ENCODE assay signal across 26 mouse cellular contexts in genomic region chr13:30217588-30218371, GRCm38 (mm10).
A peak's percentile ranks its signal among the peaks of the same experiment; 100 is the strongest.
DNase-seq lines count a peak whose midpoint lies in the region; ATAC-seq and TF ChIP-seq lines count a peak whose summit lies in the region.
"Had no signal": no experiment of that assay in that cellular context is flagged by ENCODE, and none has a peak within 500 bp of the region (broad histone marks: within the 10 kb centered on the region; RNA-seq: fewer than 3 reads in every experiment).

No protein-coding gene starts in this region.

- WGBS in forebrain, postnatal 0 days = 72% methylated on average over 12 of the region's 12 CpGs
- WGBS in forebrain, embryonic 10.5 days = 88% methylated on average over 12 of the region's 12 CpGs
- 54% methylated on average over 12 of the region's 12 CpGs for WGBS in kidney, postnatal 0 days
- WGBS in kidney, embryonic 15.5 days = 47% methylated on average over 12 of the region's 12 CpGs

- H3K36me3 ChIP-seq in forebrain, postnatal 0 days (ENCODE audit: insufficient read depth) = no peaks in the 10 kb centered on the region
- H3K36me3 ChIP-seq in forebrain, embryonic 10.5 days (replicated peaks) = no peaks in the 10 kb centered on the region
- H3K36me3 ChIP-seq in kidney, postnatal 0 days (ENCODE audit: insufficient read depth, low read length) = no peaks in the 10 kb centered on the region
- no peaks in the 10 kb centered on the region for H3K36me3 ChIP-seq in kidney, embryonic 15.5 days
- H3K36me3 ChIP-seq: embryonic facial prominence, embryonic 13.5 days; forebrain, embryonic 15.5 days; G1E had no signal

- H3K9ac ChIP-seq in forebrain, postnatal 0 days = no peak overlapping the region
- H3K9ac ChIP-seq in kidney, postnatal 0 days (ENCODE audit: low read depth, low read length) = no peak overlapping the region
- no peak overlapping the region for H3K9ac ChIP-seq in kidney, embryonic 15.5 days
- H3K9ac ChIP-seq: embryonic facial prominence, embryonic 13.5 days; embryonic facial prominence, embryonic 15.5 days; forebrain, embryonic 15.5 days had no signal

- H3K27ac ChIP-seq in forebrain, postnatal 0 days (ENCODE audit: low read depth, low read length) = no peak overlapping the region
- no peak overlapping the region for H3K27ac ChIP-seq in forebrain, embryonic 10.5 days
- H3K27ac ChIP-seq in kidney, postnatal 0 days = no peak overlapping the region
- no peak overlapping the region for H3K27ac ChIP-seq in kidney, embryonic 15.5 days
- H3K27ac ChIP-seq: embryonic facial prominence, embryonic 13.5 days; embryonic facial prominence, embryonic 15.5 days; forebrain, embryonic 15.5 days had no signal

- no peak for DNase-seq in forebrain, postnatal 0 days
- DNase-seq in forebrain, embryonic 10.5 days (ENCODE audit: extremely low spot score, low spot score) = no peak
- DNase-seq in kidney, postnatal 0 days (ENCODE audit: low spot score) = peak; percentile 59
- DNase-seq in brain, embryonic 14.5 days (ENCODE audit: low read depth) = peak; percentile 37
- no peak for DNase-seq in lung, postnatal 25 days (ENCODE audit: low spot score)
- DNase-seq: adrenal gland, adult 8-10 months; adrenal gland, postnatal 14 days; adrenal gland, postnatal 36 days; cerebellum, adult 11 months; cerebellum, adult 18-20 months; cerebellum, adult 8-10 months; cerebellum, adult 9-11 months; cerebellum, postnatal 14 days; cerebellum, postnatal 36 days; embryo, embryonic 11 days had no signal

- no peak for TF ChIP-seq POLR2A in brain, embryonic 14.5 days (IDR thresholded peaks at IDR 0.05; ENCODE audit: borderline replicate concordance, extremely low read depth, insufficient read depth, insufficient read length, poor library complexity, severe bottlenecking)

- TF ChIP-seq CTCF in forebrain, postnatal 0 days (IDR thresholded peaks at IDR 0.05; ENCODE audit: low read depth) = no peak
- TF ChIP-seq CTCF in kidney, postnatal 0 days (IDR thresholded peaks at IDR 0.05; ENCODE audit: low read depth) = no peak
- no peak for TF ChIP-seq CTCF in brain, embryonic 14.5 days (IDR thresholded peaks at IDR 0.05; ENCODE audit: borderline replicate concordance, extremely low read depth, insufficient read depth, insufficient read length)

- no peak overlapping the region for H3K4me2 ChIP-seq in forebrain, postnatal 0 days (ENCODE audit: low read depth)
- H3K4me2 ChIP-seq in kidney, postnatal 0 days (ENCODE audit: low read length) = no peak overlapping the region
- no peak overlapping the region for H3K4me2 ChIP-seq in kidney, embryonic 15.5 days
- H3K4me2 ChIP-seq: embryonic facial prominence, embryonic 13.5 days; embryonic facial prominence, embryonic 15.5 days; forebrain, embryonic 15.5 days had no signal

- H3K4me1 ChIP-seq in forebrain, postnatal 0 days (ENCODE audit: insufficient read depth) = no peaks in the 10 kb centered on the region
- peaks cover 22% of the 10 kb centered on the region for H3K4me1 ChIP-seq in forebrain, embryonic 10.5 days
- peaks cover 3% of the 10 kb centered on the region; the same call in 1 of the 2 replicates for H3K4me1 ChIP-seq in kidney, postnatal 0 days (replicated peaks; ENCODE audit: insufficient read depth, low read length)
- peaks cover 30% of the 10 kb centered on the region for H3K4me1 ChIP-seq in kidney, embryonic 15.5 days
- H3K4me1 ChIP-seq: forebrain, embryonic 15.5 days had no signal

- H3K27me3 ChIP-seq in forebrain, postnatal 0 days (ENCODE audit: insufficient read depth, low read length) = no peaks in the 10 kb centered on the region
- no peaks in the 10 kb centered on the region for H3K27me3 ChIP-seq in forebrain, embryonic 10.5 days (ENCODE audit: poor library complexity, severe bottlenecking)
- no peaks in the 10 kb centered on the region for H3K27me3 ChIP-seq in kidney, postnatal 0 days (ENCODE audit: insufficient read depth, low read length)
- H3K27me3 ChIP-seq in kidney, embryonic 15.5 days = no peaks in the 10 kb centered on the region
- H3K27me3 ChIP-seq: CH12.LX; embryonic facial prominence, embryonic 13.5 days; embryonic facial prominence, embryonic 15.5 days; forebrain, embryonic 15.5 days; Patski had no signal

- peak; percentile 16; the same call in 1 of the 2 replicates for ATAC-seq in forebrain, postnatal 0 days
- ATAC-seq in kidney, postnatal 0 days (replicated peaks; ENCODE audit: low FRiP score, low read depth) = no peak
- ATAC-seq in kidney, embryonic 15.5 days (replicated peaks; ENCODE audit: low FRiP score) = no peak
- ATAC-seq in megakaryocyte, adult 5-6 weeks (ENCODE audit: poor library complexity, severe bottlenecking) = no peak
- ATAC-seq: activated CD4-positive, CD25-positive, alpha-beta regulatory T cell, adult 4 months; CD4-positive, CD25-positive, alpha-beta regulatory T cell, adult 4 months; forebrain, embryonic 15.5 days; Patski had no signal

- H3K4me3 ChIP-seq in forebrain, postnatal 0 days (ENCODE audit: low read depth, low read length) = no peak overlapping the region
- H3K4me3 ChIP-seq in forebrain, embryonic 10.5 days = no peak overlapping the region
- H3K4me3 ChIP-seq in kidney, postnatal 0 days (replicated peaks; ENCODE audit: low read depth, low read length) = no peak overlapping the region
- H3K4me3 ChIP-seq in kidney, embryonic 15.5 days (replicated peaks) = no peak overlapping the region
- H3K4me3 ChIP-seq: embryonic facial prominence, embryonic 13.5 days; embryonic facial prominence, embryonic 15.5 days; erythroblast, embryonic 14.5 days; forebrain, embryonic 15.5 days had no signal

- H3K9me3 ChIP-seq in forebrain, postnatal 0 days (ENCODE audit: low read length) = no peaks in the 10 kb centered on the region
- H3K9me3 ChIP-seq in forebrain, embryonic 10.5 days = no peaks in the 10 kb centered on the region
- H3K9me3 ChIP-seq in kidney, postnatal 0 days (replicated peaks; ENCODE audit: low read length) = no peaks in the 10 kb centered on the region
- no peaks in the 10 kb centered on the region for H3K9me3 ChIP-seq in kidney, embryonic 15.5 days (replicated peaks)
- H3K9me3 ChIP-seq: embryonic facial prominence, embryonic 13.5 days; embryonic facial prominence, embryonic 15.5 days; forebrain, embryonic 15.5 days; G1E had no signal

Comparison
In these comparisons a context has a peak if more than half of its experiments do, and no peak if none do; other contexts are left out.
1. DNase-seq: peak in kidney, postnatal 0 days (single experiment) and brain, embryonic 14.5 days (single experiment); none in forebrain, postnatal 0 days (single experiment), forebrain, embryonic 10.5 days (single experiment) and lung, postnatal 25 days (single experiment).